Mouse (Mus musculus) thymus, adult 2 months (tissue): ENCODE results near the gene Sec14l1.

Source experiments
- CTCF ChIP-seq: fragments of 200-500 bp; IDR thresholded peaks from 2 replicates; pipeline ENCODE4 v1.5.1; 2012; ENCODE audit warnings: mild to moderate bottlenecking, control low read depth, low read length, moderate library complexity, borderline replicate concordance; ENCODE audit not compliant: control insufficient read depth, poor library complexity, insufficient read depth; ENCODE audit errors: extremely low read depth
- POLR2A ChIP-seq: fragments of 200-500 bp; IDR thresholded peaks from 2 replicates; pipeline ENCODE4 v1.6.1; 2012; ENCODE audit warnings: mild to moderate bottlenecking, low read length, control low read depth, moderate library complexity; ENCODE audit not compliant: control insufficient read depth, poor library complexity, insufficient read depth; ENCODE audit errors: extremely low read depth

DNA sequence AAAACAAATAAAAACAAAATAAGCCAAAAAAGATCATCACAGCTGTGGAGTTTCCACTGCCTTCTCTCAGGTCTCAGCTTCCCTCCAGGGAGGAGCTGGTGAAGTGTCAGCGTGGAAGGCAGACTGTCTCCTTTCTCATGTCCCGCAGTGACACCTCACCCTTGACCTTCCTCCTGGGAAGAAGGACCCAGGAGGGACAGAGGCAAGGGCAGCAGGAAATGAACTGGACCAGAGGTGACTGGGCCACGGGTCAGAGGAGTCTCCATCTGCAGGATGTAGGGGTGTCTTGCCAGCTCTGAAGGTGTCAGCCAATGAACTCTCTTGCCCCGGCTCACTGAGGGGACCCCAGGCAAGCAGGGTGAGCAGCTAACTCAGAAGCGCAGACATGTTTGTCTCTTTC is 76.6 kb downstream of the Sec14l1 start:
- TF ChIP-seq CTCF = no peak
- no peak for TF ChIP-seq POLR2A
